Mouse (Mus musculus) MEL (cell line): ENCODE results near the gene Znrf1.
A peak's percentile ranks its signal among the peaks of the same experiment; 100 is the strongest.

Experiments
- BHLHE40 ChIP-seq: IDR thresholded peaks from 2 replicates; pipeline ENCODE4 v1.6.1; 2012; ENCODE audit warnings: low read depth, mild to moderate bottlenecking, inconsistent platforms, low read length, improper control_type of control experiment, borderline replicate concordance
- CHD2 ChIP-seq: IDR thresholded peaks from 2 replicates; pipeline ENCODE4 v1.6.1; 2011; ENCODE audit warnings: low read length, improper control_type of control experiment
- CTCF ChIP-seq, 3 experiments: IDR thresholded peaks in 2 of 3; conservative IDR thresholded peaks in 1 of 3; 2 replicates each; pipeline ENCODE4 v1.5.1; 2011 to 2012; ENCODE audit warnings: low read length in 3 of 3, low read depth in 2 of 3, mild to moderate bottlenecking in 2 of 3, improper control_type of control experiment in 1 of 3, inconsistent platforms in 1 of 3, mixed read lengths in 1 of 3, moderate library complexity in 1 of 3; ENCODE audit not compliant: control insufficient read depth in 1 of 3, insufficient read depth in 1 of 3, poor library complexity in 1 of 3, severe bottlenecking in 1 of 3
- ELF1 ChIP-seq: IDR thresholded peaks from 2 replicates; pipeline ENCODE4 v1.6.1; 2014; ENCODE audit warnings: low read depth, mild to moderate bottlenecking, inconsistent platforms, low read length, improper control_type of control experiment, moderate library complexity
- EP300 ChIP-seq, 2 experiments: IDR thresholded peaks; 2 replicates each; pipeline ENCODE4 v1.6.1; 2011; ENCODE audit warnings: improper control_type of control experiment in 2 of 2, low read length in 2 of 2, low read depth in 1 of 2, mild to moderate bottlenecking in 1 of 2
- GABPA ChIP-seq: IDR thresholded peaks from 2 replicates; pipeline ENCODE4 v1.6.1; 2012; ENCODE audit warnings: low read depth, mild to moderate bottlenecking, inconsistent platforms, low read length, improper control_type of control experiment, moderate library complexity
- GATA1 ChIP-seq: IDR thresholded peaks from 2 replicates; pipeline ENCODE4 v1.6.1; 2011; ENCODE audit warnings: low read depth, low read length, improper control_type of control experiment
- MEF2A ChIP-seq: IDR thresholded peaks from 2 replicates; pipeline ENCODE4 v1.6.1; 2014; ENCODE audit warnings: low read depth, mild to moderate bottlenecking, inconsistent platforms, low read length, improper control_type of control experiment; ENCODE audit not compliant: poor library complexity, insufficient replicate concordance, severe bottlenecking; ENCODE audit errors: extremely low read depth
- MXI1 ChIP-seq: IDR thresholded peaks from 2 replicates; pipeline ENCODE4 v1.6.1; 2011; ENCODE audit warnings: mild to moderate bottlenecking, low read depth, low read length, improper control_type of control experiment
- POLR2A ChIP-seq, 2 experiments: IDR thresholded peaks; 2 replicates each; pipeline ENCODE4 v1.6.1; 2011 to 2012; ENCODE audit warnings: low read length in 2 of 2, mild to moderate bottlenecking in 2 of 2, control low read depth in 1 of 2, improper control_type of control experiment in 1 of 2, low read depth in 1 of 2, moderate library complexity in 1 of 2; ENCODE audit not compliant: control insufficient read depth in 1 of 2, insufficient read depth in 1 of 2, poor library complexity in 1 of 2
- POLR2AphosphoS2 ChIP-seq: IDR thresholded peaks from 2 replicates; pipeline ENCODE4 v1.6.1; 2011; ENCODE audit warnings: low read length, improper control_type of control experiment
- POLR2AphosphoS5 ChIP-seq: IDR thresholded peaks from 2 replicates; pipeline ENCODE4 v1.6.1; 2012; ENCODE audit warnings: low read depth, borderline replicate concordance, mild to moderate bottlenecking, inconsistent platforms, low read length, moderate library complexity, mixed read lengths
- UBTF ChIP-seq: IDR thresholded peaks from 2 replicates; pipeline ENCODE4 v1.6.1; 2012; ENCODE audit warnings: low read depth, mild to moderate bottlenecking, inconsistent platforms, low read length, improper control_type of control experiment, moderate library complexity, borderline replicate concordance; ENCODE audit not compliant: insufficient read depth
- ZC3H11A ChIP-seq: IDR thresholded peaks from 2 replicates; pipeline ENCODE4 v1.6.1; 2012; ENCODE audit warnings: low read depth, mild to moderate bottlenecking, inconsistent platforms, low read length, improper control_type of control experiment

- TF ChIP-seq GABPA = no peak
- peak; percentile 89 for TF ChIP-seq GATA1
- no peak for TF ChIP-seq MEF2A
- peak; percentile 53 to 77 for TF ChIP-seq EP300 (IDR thresholded peaks at IDR 0.05; ENCODE audit: low read depth in 1 of 2, low read length in 2 of 2)
- no peak for TF ChIP-seq POLR2AphosphoS5
- TF ChIP-seq POLR2A (IDR thresholded peaks at IDR 0.05; ENCODE audit: control insufficient read depth in 1 of 2, insufficient read depth in 1 of 2, low read depth in 1 of 2, low read length in 2 of 2, poor library complexity in 1 of 2) = no peak; a peak in 1 of 4 replicates
- TF ChIP-seq CHD2 = no peak
- TF ChIP-seq POLR2AphosphoS2 = no peak
- no peak for TF ChIP-seq ZC3H11A
- no peak for TF ChIP-seq CTCF (IDR thresholded peaks at IDR 0.05 in 2 of 3, conservative IDR thresholded peaks at IDR 0.05 in 1 of 3; ENCODE audit: control insufficient read depth in 1 of 3, insufficient read depth in 1 of 3, low read depth in 2 of 3, low read length in 3 of 3, poor library complexity in 1 of 3, severe bottlenecking in 1 of 3)
- no peak for TF ChIP-seq BHLHE40
- peak; percentile 79 for TF ChIP-seq MXI1
- no peak for TF ChIP-seq ELF1
- no peak for TF ChIP-seq UBTF
Measured at GRCm38 (mm10) chr8:111568029-111568428, 32.1 kb downstream of the Znrf1 start.
